Mouse (Mus musculus): Measurements from ENCODE around the gene Ikzf3.
A peak's percentile ranks its signal among the peaks of the same experiment; 100 is the strongest.

The Ikzf3 gene

GRCm38 (mm10) chr11:98545711-98546231, at the start of gene Ikzf3:
Ikzf3 (minus strand) TSS chr11:98546031.
- DNase-seq (ENCODE audit: low read depth) = no peak

DNA sequence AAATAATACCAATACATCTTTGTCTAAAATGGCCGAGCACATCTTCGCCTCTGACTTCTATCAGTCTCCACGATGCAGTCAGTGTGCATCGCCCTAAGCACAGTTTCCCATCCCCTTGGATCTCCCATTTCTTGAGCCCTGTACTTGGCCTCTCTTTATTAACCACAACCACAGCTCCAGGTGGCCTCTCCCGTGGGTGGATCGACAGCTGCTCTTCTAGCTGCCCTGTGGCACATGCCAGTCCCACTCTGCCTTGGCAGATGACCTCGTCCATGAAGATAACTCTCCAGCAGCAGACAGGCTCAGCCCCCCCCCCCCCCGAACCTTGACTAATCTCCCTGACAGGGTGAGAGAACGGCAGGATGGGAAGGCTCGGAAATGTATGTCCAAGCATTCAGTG, 49.6 kb upstream of the Ikzf3 start:
- no peak for DNase-seq (ENCODE audit: low read depth)

- DNase-seq (ENCODE audit: low read depth) = no peak
These were observed 49.2 kb upstream of the Ikzf3 start for GRCm38 (mm10) chr11:98595021-98595420.

DNA sequence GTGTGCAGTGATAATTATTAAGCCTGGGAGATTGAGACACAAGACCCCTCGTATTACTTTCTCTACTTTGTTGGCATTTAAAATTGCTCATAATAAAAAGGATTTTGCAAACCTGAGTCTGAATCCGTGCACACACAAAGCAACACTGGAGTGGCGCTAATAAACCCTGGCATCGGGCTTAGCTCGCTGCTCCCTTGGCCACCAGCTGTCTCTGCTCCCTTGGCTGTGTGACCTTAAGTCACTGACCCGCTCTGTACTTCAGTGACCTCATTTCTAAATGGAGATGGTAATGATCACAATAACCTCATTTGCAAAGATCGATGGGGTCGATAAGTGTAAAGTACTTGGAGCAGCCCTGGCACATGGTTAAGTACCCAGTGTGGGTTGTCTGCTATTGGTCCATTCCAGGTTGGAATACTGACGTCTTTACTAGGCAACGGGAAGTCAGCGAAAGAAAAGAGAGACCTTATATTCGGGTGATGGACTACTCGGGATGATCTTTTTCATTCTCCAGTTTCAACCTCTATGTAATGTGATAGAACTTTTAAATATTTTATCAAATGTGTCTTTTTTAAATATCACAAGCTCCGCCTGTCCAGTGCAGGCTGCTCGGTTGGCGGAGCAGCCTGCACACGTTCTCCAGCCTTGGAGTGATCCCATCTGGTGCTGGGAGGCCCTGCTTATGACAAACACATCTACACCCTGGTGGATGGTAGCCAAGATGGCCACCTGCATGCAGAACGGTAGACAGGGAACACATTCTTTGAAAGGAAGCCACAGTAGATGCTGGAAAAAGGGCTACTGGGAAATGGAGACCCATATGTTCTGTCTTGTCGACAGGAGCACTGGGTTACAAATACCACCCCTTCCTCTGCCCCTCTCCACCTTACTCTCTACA, 45.0 kb upstream of the Ikzf3 start:
- no peak for DNase-seq (ENCODE audit: low read depth)

DNA sequence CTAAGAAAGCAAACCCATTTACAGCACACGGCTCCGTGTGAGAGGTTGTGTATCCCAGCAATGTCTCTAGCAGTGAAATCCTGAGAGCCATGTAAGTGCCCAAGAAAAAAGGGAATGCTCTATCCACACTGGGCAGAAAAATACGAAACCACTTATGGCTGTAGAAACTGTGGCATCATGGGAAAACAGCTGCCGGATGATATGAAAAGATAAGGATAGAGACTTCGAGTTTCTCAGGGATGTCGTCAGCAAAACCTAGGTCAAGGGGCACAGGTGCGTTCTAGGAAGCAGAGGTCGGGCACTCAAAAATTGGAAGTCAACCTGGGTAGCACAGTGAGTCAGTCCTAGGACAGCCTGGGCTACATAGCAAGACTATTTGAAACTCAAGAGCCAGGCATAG, 43.5 kb upstream of the Ikzf3 start:
- DNase-seq (ENCODE audit: low read depth) = no peak

- peak; percentile 65 for DNase-seq (ENCODE audit: low read depth)
These were observed 43.0 kb upstream of the Ikzf3 start for GRCm38 (mm10) chr11:98588833-98589281.

- peak; percentile 92 for DNase-seq (ENCODE audit: low read depth)
These were observed 42.1 kb upstream of the Ikzf3 start for GRCm38 (mm10) chr11:98587684-98588546.

GRCm38 (mm10) chr11:98586892-98587563, 41.2 kb upstream of the Ikzf3 start, which contains the start of gene Ormdl3:
Ormdl3 (minus strand) TSS chr11:98587368.
- DNase-seq (ENCODE audit: low read depth) = peak; percentile 100

DNA sequence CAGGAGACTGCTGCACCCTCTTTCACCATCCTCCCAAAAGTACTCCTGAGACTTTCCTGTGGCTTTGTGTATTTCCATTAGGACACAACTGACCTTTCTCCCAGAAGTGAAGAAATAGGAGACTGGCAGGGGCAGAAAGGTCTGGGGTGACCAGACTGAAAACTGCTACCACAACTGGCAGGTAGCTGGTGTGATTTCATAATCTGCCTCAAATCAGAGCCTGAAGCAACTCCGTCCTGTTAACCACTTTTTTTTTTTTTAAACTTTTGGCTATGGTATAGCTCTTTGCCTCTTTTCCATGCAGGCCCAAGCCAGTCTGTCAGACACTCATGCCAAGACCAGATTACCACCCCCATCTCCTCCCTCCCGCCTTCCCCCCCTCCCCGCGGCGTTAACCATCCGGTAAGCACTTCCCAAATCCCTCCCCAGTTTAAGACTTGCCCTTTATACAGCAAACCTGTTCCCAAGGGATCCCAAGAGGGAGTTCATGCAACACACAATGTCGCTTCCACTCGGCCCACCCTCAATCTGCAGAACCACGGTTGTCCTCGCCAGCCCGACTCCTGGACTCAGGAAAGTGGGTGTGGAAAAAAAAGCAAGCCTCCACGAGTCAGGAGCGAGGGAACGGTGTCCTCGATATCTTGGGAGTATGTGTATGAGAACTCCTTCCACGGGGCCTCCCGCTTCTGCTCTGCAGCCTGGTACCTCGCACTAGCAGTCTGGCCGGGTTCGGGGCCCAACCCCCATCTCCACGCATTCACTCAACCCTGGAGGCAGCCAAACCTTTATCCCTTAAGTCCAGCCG, 40.5 kb upstream of the Ikzf3 start:
- peak; percentile 64 for DNase-seq (ENCODE audit: low read depth)

- no peak for DNase-seq (ENCODE audit: low read depth)
These were observed 38.9 kb upstream of the Ikzf3 start for GRCm38 (mm10) chr11:98584629-98585177.

DNA sequence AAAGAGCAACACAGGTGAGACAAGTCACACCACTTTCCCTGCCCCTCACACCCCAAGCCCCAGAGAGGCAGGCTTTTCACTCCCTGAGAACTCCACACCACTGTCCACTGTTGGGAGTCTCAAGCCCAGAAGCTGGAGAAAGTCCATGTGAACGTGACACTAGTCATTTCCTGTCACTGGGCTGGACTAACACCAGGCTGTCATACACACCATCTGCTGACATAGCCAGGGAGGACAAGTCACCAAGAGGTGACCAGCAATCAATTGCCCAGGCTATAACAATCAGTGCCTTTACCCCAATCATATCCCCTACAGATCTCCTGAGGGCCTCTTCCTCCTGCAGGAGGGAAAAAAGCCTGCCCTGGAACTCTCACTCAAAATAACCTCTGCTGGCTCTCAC, 38.3 kb upstream of the Ikzf3 start:
- DNase-seq (ENCODE audit: low read depth) = no peak

- DNase-seq (ENCODE audit: low read depth) = no peak
These were observed 37.7 kb upstream of the Ikzf3 start for GRCm38 (mm10) chr11:98583571-98583970.

GRCm38 (mm10) chr11:98583265-98583552, 37.4 kb upstream of the Ikzf3 start:
- DNase-seq (ENCODE audit: low read depth) = no peak

DNA sequence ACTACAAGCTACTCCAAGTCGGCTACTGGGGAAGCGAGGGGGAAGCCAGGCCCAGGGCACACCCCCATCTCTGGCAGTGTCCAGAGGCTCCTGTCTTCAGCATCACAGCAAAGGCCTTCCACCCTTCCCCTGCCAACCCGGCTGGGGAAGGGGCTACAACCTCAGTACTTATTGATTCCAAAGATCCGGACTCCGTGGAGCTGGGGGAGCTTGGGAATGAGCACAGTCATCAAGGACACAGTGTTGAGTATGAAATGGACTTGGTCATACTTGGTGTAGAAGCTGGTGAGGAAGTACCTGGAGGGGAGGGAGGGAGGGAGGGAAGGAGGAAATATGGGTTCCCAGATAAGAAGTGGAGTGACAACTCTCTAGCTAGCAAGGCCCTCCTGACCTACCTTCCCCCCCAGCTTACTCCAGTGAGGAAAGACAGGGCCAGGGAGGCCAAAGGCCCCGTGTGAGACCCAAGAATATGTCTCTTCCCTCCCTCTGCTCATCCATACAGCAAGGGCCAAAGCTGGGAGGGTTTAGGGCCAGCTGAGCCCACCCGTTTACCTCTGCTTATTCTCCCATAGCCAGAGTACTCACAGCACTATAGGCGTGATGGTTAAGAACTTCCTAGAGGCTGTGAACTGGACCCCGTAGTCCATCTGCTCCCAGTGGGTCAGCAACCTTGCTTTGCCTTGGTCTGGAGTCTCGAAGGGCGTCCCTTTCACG, 36.9 kb upstream of the Ikzf3 start:
- DNase-seq (ENCODE audit: low read depth) = no peak

DNA sequence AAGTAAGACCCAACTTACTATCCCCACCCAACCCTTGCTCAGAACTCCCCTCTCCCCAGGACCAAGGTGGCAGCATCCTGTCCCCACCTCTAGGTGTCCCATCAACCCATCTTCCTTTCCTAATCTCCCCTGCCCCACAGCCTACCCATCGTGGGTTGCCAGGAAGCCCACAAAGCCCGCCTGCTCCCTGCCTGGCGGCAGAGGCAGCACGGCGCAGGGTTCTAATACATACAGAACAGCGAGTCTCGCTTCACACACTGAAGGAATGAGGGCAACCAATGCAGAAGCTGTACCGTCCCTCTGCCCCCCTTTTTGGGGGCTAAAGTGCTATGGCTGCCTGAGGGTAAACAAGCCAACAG, 36.2 kb upstream of the Ikzf3 start:
- no peak for DNase-seq (ENCODE audit: low read depth)

DNA sequence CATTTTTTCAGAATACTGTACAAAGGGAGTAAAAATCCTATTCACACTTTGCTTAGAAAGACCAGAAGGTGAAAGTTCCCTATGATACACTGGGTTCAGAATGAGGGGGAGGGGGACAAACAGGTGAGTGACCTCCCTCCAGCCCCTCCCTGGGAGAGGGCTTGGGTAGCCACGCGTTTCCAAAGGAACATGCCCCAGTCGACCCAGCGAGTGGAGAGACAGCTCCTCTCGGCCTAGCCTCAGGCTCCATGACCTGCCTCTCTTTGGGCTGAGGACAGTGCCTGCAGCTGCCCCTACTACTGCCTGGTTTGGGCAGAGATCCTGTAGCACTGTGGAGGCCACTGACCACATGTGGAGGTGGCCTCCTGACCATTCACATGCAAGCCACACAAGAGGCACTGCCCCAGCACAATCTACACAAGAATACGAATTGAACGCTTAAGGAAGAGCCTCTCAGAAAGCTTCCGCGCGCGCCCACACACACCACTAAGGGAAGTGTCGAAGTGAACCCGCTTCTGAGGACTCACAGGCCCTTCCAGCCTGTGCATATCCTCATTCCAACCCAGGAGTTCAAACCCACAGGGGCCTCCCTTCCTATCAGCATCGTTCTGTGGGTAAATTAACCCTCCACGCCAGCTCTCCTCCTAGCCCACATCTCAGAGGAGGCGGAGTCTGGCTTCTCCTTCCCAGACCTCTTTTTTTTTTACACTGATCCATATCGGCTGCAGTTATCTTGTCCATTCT, 35.6 kb upstream of the Ikzf3 start:
- DNase-seq (ENCODE audit: low read depth) = no peak

GRCm38 (mm10) chr11:98580301-98581121, 34.7 kb upstream of the Ikzf3 start:
- DNase-seq (ENCODE audit: low read depth) = peak; percentile 9

DNA sequence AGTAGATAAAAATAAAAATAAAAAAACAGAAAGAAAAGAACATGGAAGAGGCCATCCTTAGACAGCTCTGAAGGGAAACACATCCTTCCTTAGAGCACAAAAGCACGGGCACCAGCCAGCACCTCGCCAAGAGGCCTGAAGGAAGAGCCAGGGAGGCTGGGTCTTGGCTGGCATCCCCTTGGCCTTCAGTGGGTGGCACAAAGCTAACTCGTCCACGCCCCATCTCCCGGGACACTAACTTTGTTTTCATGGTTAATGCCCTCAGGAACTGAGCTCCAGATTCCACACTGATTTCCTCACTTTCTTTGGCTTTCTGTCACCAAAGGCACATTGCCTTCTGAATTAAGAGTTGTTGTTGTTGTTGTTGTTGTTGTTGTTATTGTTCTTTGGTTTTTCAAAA, 31.9 kb upstream of the Ikzf3 start:
- DNase-seq (ENCODE audit: low read depth) = peak; percentile 9

GRCm38 (mm10) chr11:98569461-98569860, 23.6 kb upstream of the Ikzf3 start:
- no peak for DNase-seq (ENCODE audit: low read depth)

Data from NIH3T3 (cell line).